Mouse (Mus musculus) G1E (cell line): ENCODE measurements around the gene Sele. TPM values are rescaled to one million over a fixed set of nuclear protein-coding genes. Genes with fewer than 3 reads are reported as not detected.

Source experiments
- ATAC-seq: 2 replicates; pipeline ENCODE4 v1.8.0; 2016; ENCODE audit warnings: mild to moderate bottlenecking; ENCODE audit not compliant: insufficient number of reproducible peaks, poor library complexity, low FRiP score, severe bottlenecking; ENCODE audit errors: extremely low read depth
- DNase-seq: peaks from one replicate; pipeline ENCODE4 v3.0.0; 2012; ENCODE audit warnings: low spot score
- H3K27me3 ChIP-seq: 2 replicates; pipeline ENCODE4 v1.6.1; 2012; ENCODE audit warnings: mild to moderate bottlenecking, low read length, inconsistent platforms; ENCODE audit not compliant: insufficient read depth
- H3K36me3 ChIP-seq: replicated peaks from 2 replicates; pipeline ENCODE3; 2012; ENCODE audit warnings: mild to moderate bottlenecking, inconsistent platforms
- H3K4me1 ChIP-seq: 2 replicates; pipeline ENCODE4 v1.6.1; 2012; ENCODE audit warnings: low read depth, low read length, inconsistent platforms, mixed read lengths; ENCODE audit not compliant: insufficient read depth
- H3K4me3 ChIP-seq: 2 replicates; pipeline ENCODE4 v1.5.1; 2012; ENCODE audit warnings: low read depth, mild to moderate bottlenecking, inconsistent platforms, low read length, moderate library complexity, mixed read lengths
- H3K9me3 ChIP-seq: replicated peaks from 2 replicates; pipeline ENCODE4 v1.6.1; 2012; ENCODE audit warnings: inconsistent platforms
- CTCF ChIP-seq: IDR thresholded peaks from 2 replicates; pipeline ENCODE4 v1.5.1; 2012; ENCODE audit warnings: low read depth, low read length, inconsistent platforms, mixed read lengths
- GATA1 ChIP-seq: IDR thresholded peaks from 2 replicates; pipeline ENCODE4 v1.6.1; 2012; ENCODE audit warnings: borderline replicate concordance, low read length, inconsistent platforms, mixed read lengths
- GATA2 ChIP-seq: IDR thresholded peaks from 2 replicates; pipeline ENCODE4 v1.6.1; 2012; ENCODE audit warnings: low read depth, low read length, inconsistent platforms, borderline replicate concordance
- POLR2AphosphoS5 ChIP-seq: IDR thresholded peaks from 2 replicates; pipeline ENCODE4 v1.6.1; 2012; ENCODE audit warnings: low read depth, low read length, inconsistent platforms; ENCODE audit not compliant: insufficient replicate concordance
- TAL1 ChIP-seq: conservative IDR thresholded peaks from 2 replicates; pipeline ENCODE4 v1.6.1; 2012; ENCODE audit warnings: low read depth, low read length, inconsistent platforms, mixed read lengths
- polyA plus RNA-seq: library from polyadenylated mRNA; stranded (reverse); fragments of >175 nt; gene quantifications from 2 replicates; pipeline ENCODE4 v1.2.3, GENCODE M21; 2012
- total RNA-seq, 2 experiments: library from RNA; stranded (forward) in 1 of 2; stranded (reverse) in 1 of 2; fragments of 200-1000 nt in 1 of 2; fragments of >200 nt in 1 of 2; fragmentation: Nextera tagmentation in 1 of 2; gene quantifications; 2 replicates each; pipeline ENCODE4 v1.2.3; 2014 to 2017

Sele gene
- total and polyA plus RNA-seq, 3 experiments = 0.05 TPM; not detected in 2

GRCm38 (mm10) chr1:164087872-164088271 is 39.8 kb downstream of the Sele start:
- DNase-seq (no peak), ATAC-seq (no peak)
- Histone ChIP-seq H3K4me1 (no peaks in the 10 kb centered on the region), H3K27me3 (no peaks in the 10 kb centered on the region), H3K9me3 (no peaks in the 10 kb centered on the region), H3K36me3 (no peaks in the 10 kb centered on the region), H3K4me3 (no peak overlapping the region)
- TF ChIP-seq CTCF (no peak), GATA2 (no peak), TAL1 (no peak), GATA1 (no peak), POLR2AphosphoS5 (no peak)

- H3K9me3 ChIP-seq = no peaks in the 10 kb centered on the region
- no peak for DNase-seq
- ATAC-seq = no peak
- no peak overlapping the region for H3K4me3 ChIP-seq
- no peak for TF ChIP-seq CTCF
- no peak for TF ChIP-seq GATA2
- TF ChIP-seq GATA1 = no peak
- TF ChIP-seq POLR2AphosphoS5 = no peak
- no peak for TF ChIP-seq TAL1
- H3K4me1 ChIP-seq = no peaks in the 10 kb centered on the region
- H3K27me3 ChIP-seq = no peaks in the 10 kb centered on the region
- H3K36me3 ChIP-seq = no peaks in the 10 kb centered on the region
Measured at GRCm38 (mm10) chr1:164096780-164097179, 48.7 kb downstream of the Sele start.

GRCm38 (mm10) chr1:164097911-164098310 is 49.9 kb downstream of the Sele start:
- Histone ChIP-seq H3K27me3 (no peaks in the 10 kb centered on the region), H3K4me1 (no peaks in the 10 kb centered on the region), H3K9me3 (no peaks in the 10 kb centered on the region), H3K4me3 (no peak overlapping the region), H3K36me3 (no peaks in the 10 kb centered on the region)
- TF ChIP-seq GATA1 (no peak), CTCF (no peak), TAL1 (no peak), POLR2AphosphoS5 (no peak), GATA2 (no peak)
- no peak for DNase-seq
- no peak for ATAC-seq

- TF ChIP-seq CTCF (no peak), TAL1 (no peak)
- no peak overlapping the region for H3K4me3 ChIP-seq
- ATAC-seq = no peak
- no peak for DNase-seq
- no peaks in the 10 kb centered on the region for H3K4me1 ChIP-seq
- no peaks in the 10 kb centered on the region for H3K36me3 ChIP-seq
- no peaks in the 10 kb centered on the region for H3K27me3 ChIP-seq
- no peaks in the 10 kb centered on the region for H3K9me3 ChIP-seq
Measured at GRCm38 (mm10) chr1:164098372-164098771, 50.3 kb downstream of the Sele start.

Other genes with a start within 250 kb of the Sele start
- 61.2 and 69.3 TPM in 2 replicates for gene Scyl3, start 119.1 kb upstream of the Sele start, total RNA-seq (2014; fragmentation: Nextera tagmentation)
- 43.2 and 52.6 TPM in 2 replicates for gene Scyl3, start 119.1 kb upstream of the Sele start, total RNA-seq (2017)
- gene Scyl3, start 119.1 kb upstream of the Sele start, polyA plus RNA-seq = 10.6 and 10.7 TPM in 2 replicates
- 26.0 and 28.1 TPM in 2 replicates for gene BC055324, start 53.4 kb upstream of the Sele start, total RNA-seq (2014; fragmentation: Nextera tagmentation)
- 34.7 and 39.9 TPM in 2 replicates for gene BC055324, start 53.4 kb upstream of the Sele start, total RNA-seq (2017)
- 2.1 and 3.7 TPM in 2 replicates for gene BC055324, start 53.4 kb upstream of the Sele start, polyA plus RNA-seq
- 8.1 TPM in 2 replicates for gene Mettl18, start 53.3 kb upstream of the Sele start, total RNA-seq (2014; fragmentation: Nextera tagmentation)
- 20.9 and 26.4 TPM in 2 replicates for gene Mettl18, start 53.3 kb upstream of the Sele start, total RNA-seq (2017)
- gene Mettl18, start 53.3 kb upstream of the Sele start, polyA plus RNA-seq = 0.36 and 0.80 TPM in 2 replicates
- not detected in 2 replicates for gene Sell, start 13.7 kb downstream of the Sele start, total RNA-seq (2014; fragmentation: Nextera tagmentation)
- gene Sell, start 13.7 kb downstream of the Sele start, total RNA-seq (2017) = 0.06 and 0.38 TPM in 2 replicates
- not detected in 2 replicates for gene Sell, start 13.7 kb downstream of the Sele start, polyA plus RNA-seq
- not detected in 2 replicates for gene Selp, start 67.0 kb downstream of the Sele start, total RNA-seq (2014; fragmentation: Nextera tagmentation)
- gene Selp, start 67.0 kb downstream of the Sele start, total RNA-seq (2017) = 0.22 and 0.70 TPM in 2 replicates
- not detected in 2 replicates for gene Selp, start 67.0 kb downstream of the Sele start, polyA plus RNA-seq
- not detected in 2 replicates for gene F5, start 103.6 kb downstream of the Sele start, total RNA-seq (2014; fragmentation: Nextera tagmentation)
- under 0.01 and 0.05 TPM in 2 replicates for gene F5, start 103.6 kb downstream of the Sele start, total RNA-seq (2017)
- gene F5, start 103.6 kb downstream of the Sele start, polyA plus RNA-seq = 0.01 TPM in 2 replicates
- 33.7 and 37.8 TPM in 2 replicates for gene Slc19a2, start 200.8 kb downstream of the Sele start, total RNA-seq (2014; fragmentation: Nextera tagmentation)
- 10.2 and 13.2 TPM in 2 replicates for gene Slc19a2, start 200.8 kb downstream of the Sele start, total RNA-seq (2017)
- gene Slc19a2, start 200.8 kb downstream of the Sele start, polyA plus RNA-seq = 22.4 and 26.8 TPM in 2 replicates
- gene Ccdc181, start 227.4 kb downstream of the Sele start, total RNA-seq (2014; fragmentation: Nextera tagmentation) = 17.4 and 17.6 TPM in 2 replicates
- gene Ccdc181, start 227.4 kb downstream of the Sele start, total RNA-seq (2017) = 18.2 and 24.9 TPM in 2 replicates
- gene Ccdc181, start 227.4 kb downstream of the Sele start, polyA plus RNA-seq = 1.9 and 2.9 TPM in 2 replicates